Mouse (Mus musculus): ENCODE results near the gene Wdr83.

GRCm38 (mm10) chr8:85067155-85067554 lies 14.0 kb downstream of the Wdr83 start:
- no peak for TF ChIP-seq CTCF (conservative IDR thresholded peaks at IDR 0.05; ENCODE audit: insufficient read depth, insufficient read length, low read depth, low read length)
- no peak for TF ChIP-seq POLR2A (IDR thresholded peaks at IDR 0.05; ENCODE audit: low read depth, low read length)

Data from kidney, adult 2 months (tissue).